Mouse (Mus musculus) layer of hippocampus, adult 6 months (tissue): ENCODE results near the gene Mesd. TPM values are rescaled to one million over a fixed set of nuclear protein-coding genes. Genes with fewer than 3 reads are reported as not detected.

Experiments
- long read RNA-seq, 2 experiments: library from polyadenylated mRNA; unstranded; transcript quantifications; one replicate each; pipeline ENCODE4 v2.0.0; 2019 to 2020
- polyA plus RNA-seq: library from polyadenylated mRNA; unstranded; fragments of <200 nt; fragmentation: Nextera tagmentation; gene quantifications from 2 replicates; pipeline ENCODE4 v1.2.3, GENCODE M21; 2021

The Mesd gene
- polyA plus RNA-seq: 72.0 and 86.9 TPM in 2 replicates
- long read RNA-seq, experiment 1, full-length matches to known transcripts: 110 of 130 reads
- long read RNA-seq, experiment 1, partial matches to known transcripts: 0 of 130 reads
- long read RNA-seq, experiment 1, other reads (novel, unspliced or antisense): 20 of 130 reads
- long read RNA-seq, experiment 2, full-length matches to known transcripts: 487 of 523 reads
- long read RNA-seq, experiment 2, partial matches to known transcripts: 0 of 523 reads
- long read RNA-seq, experiment 2, other reads (novel, unspliced or antisense): 36 of 523 reads

DNA sequence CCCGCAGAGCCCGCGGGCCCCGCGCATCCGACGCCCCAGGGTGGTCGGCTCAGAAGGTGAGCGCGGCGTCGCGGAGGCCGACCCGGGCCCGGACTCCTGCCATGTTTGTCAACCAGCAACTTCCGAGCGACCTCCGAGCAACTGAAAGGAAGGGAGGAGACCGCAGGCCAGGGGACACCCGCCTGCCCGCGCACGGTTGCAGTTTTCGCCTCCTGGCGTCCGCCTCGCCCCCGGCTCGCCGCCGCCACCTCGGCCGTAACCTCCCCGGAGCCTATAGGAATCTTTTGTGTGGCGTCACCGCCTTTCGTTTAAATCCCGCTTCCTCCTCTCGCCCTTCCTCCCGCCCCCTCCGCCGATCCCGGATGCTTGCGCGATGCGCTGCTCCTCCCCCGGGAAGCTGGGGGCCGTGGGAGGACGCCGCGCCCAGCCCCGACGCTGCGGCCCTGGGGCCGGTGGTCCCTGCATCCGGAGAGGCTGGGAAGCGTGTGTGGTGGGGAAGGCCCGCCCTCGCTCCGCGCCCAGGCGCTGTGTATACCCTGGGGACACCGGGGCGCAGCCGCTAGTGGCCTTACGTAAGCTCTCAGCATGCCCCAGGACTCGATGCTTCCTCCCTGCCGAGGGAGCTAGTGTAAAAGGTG is at the start of gene Mesd, which contains the start of gene Tlnrd1:
Gene Mesd (plus strand): TSS at position 446 of the 638 bp plus-strand sequence.
Gene Tlnrd1 (minus strand): TSS at position 285 of the 638 bp plus-strand sequence.

Other genes with a start within 250 kb of the Mesd start
- 9.3 and 13.6 TPM in 2 replicates for gene Il16, start 138.7 kb upstream of the Mesd start, polyA plus RNA-seq
- 3.4 and 5.4 TPM in 2 replicates for gene Cfap161, start 89.6 kb upstream of the Mesd start, polyA plus RNA-seq
- gene Tlnrd1, start 161 bp upstream of the Mesd start, polyA plus RNA-seq: 1.9 and 2.7 TPM in 2 replicates
- 1.3 and 1.6 TPM in 2 replicates for gene Cemip, start 202.0 kb downstream of the Mesd start, polyA plus RNA-seq